Mouse (Mus musculus) intestine, embryonic 14.5 days (tissue): ENCODE results near the gene Rbx1. TPM values are rescaled to one million over a fixed set of nuclear protein-coding genes. Genes with fewer than 3 reads are reported as not detected.
A peak's percentile ranks its signal among the peaks of the same experiment; 100 is the strongest.

ENCODE experiments used
- ATAC-seq: fragments of 200-750 bp; cut with Nextera tagmentation; replicated peaks from 2 replicates; pipeline ENCODE4 v1.8.0; 2017; ENCODE audit warnings: low read depth, moderate number of reproducible peaks, moderate TSS enrichment, moderate library complexity; ENCODE audit not compliant: low FRiP score, low TSS enrichment
- DNase-seq: peaks from one replicate; pipeline ENCODE4 v3.0.0-alpha.2; 2018; ENCODE audit warnings: low spot score
- H3K27ac ChIP-seq: fragments of 300-500 bp; sonication (generic); 2 replicates; pipeline ENCODE4 v1.5.1; 2014; ENCODE audit warnings: low read depth, mild to moderate bottlenecking, control low read depth
- H3K27me3 ChIP-seq: fragments of 300-500 bp; sonication (generic); replicated peaks from 2 replicates; pipeline ENCODE4 v1.6.1; 2014; ENCODE audit warnings: low read length, control low read depth; ENCODE audit not compliant: control insufficient read depth, insufficient read depth
- H3K36me3 ChIP-seq: fragments of 300-500 bp; sonication (generic); 2 replicates; pipeline ENCODE4 v1.6.1; 2014; ENCODE audit warnings: low read length, control low read depth; ENCODE audit not compliant: control insufficient read depth, insufficient read depth
- H3K4me1 ChIP-seq: fragments of 300-500 bp; sonication (generic); replicated peaks from 2 replicates; pipeline ENCODE4 v1.6.1; 2014; ENCODE audit warnings: low read length, control low read depth, mixed read lengths; ENCODE audit not compliant: control insufficient read depth, insufficient read depth
- H3K4me2 ChIP-seq: fragments of 300-500 bp; sonication (generic); 2 replicates; pipeline ENCODE4 v1.6.1; 2014; ENCODE audit warnings: low read length
- H3K4me3 ChIP-seq: fragments of 300-500 bp; sonication (generic); 2 replicates; pipeline ENCODE4 v1.5.1; 2014; ENCODE audit warnings: low read depth, low read length, control low read depth, mixed read lengths
- H3K9ac ChIP-seq: fragments of 300-500 bp; sonication (generic); 2 replicates; pipeline ENCODE4 v1.6.1; 2014; ENCODE audit warnings: mild to moderate bottlenecking, low read length
- H3K9me3 ChIP-seq: fragments of 300-500 bp; sonication (generic); 2 replicates; pipeline ENCODE4 v1.6.1; 2016; ENCODE audit warnings: low read length, control low read depth; ENCODE audit not compliant: control insufficient read depth
- WGBS: fragments of 180-500 bp; shearing (Covaris S2); extraction: QIAGEN DNeasy Blood & Tissue Kit; methylation state at CpG from one replicate; pipeline ENCODE4 v1.1.7; 2014; 5-methylcytosine and 5-hydroxymethylcytosine counted together
- polyA plus RNA-seq: library from polyadenylated mRNA; unstranded; fragments of >200 nt; fragmentation: Nextera tagmentation; extraction: Ambion mirVana; gene quantifications from 2 replicates; pipeline ENCODE4 v1.2.1, GENCODE M21; 2014

Gene Rbx1
- polyA plus RNA-seq, 1 experiment from 2014 or later: 514 TPM

GRCm38 (mm10) chr15:81522761-81523168 is 56.7 kb downstream of the Rbx1 start:
- Histone ChIP-seq H3K27me3 (no peaks in the 10 kb centered on the region), H3K4me1 (peaks cover 6% of the 10 kb centered on the region; the same call in 1 of the 2 replicates), H3K4me2 (peak overlapping the region; percentile 99), H3K9me3 (no peaks in the 10 kb centered on the region), H3K36me3 (no peaks in the 10 kb centered on the region), H3K4me3 (peak overlapping the region; percentile 42), H3K27ac (peak overlapping the region; percentile 87), H3K9ac (peak overlapping the region; percentile 74)
- no peak for DNase-seq
- peak; percentile 89 for ATAC-seq
- WGBS: 0% methylated on average over 16 of the region's 16 CpGs

- Histone ChIP-seq H3K4me1 (peaks cover 6% of the 10 kb centered on the region; the same call in 1 of the 2 replicates), H3K27me3 (no peaks in the 10 kb centered on the region), H3K4me3 (peak overlapping the region; percentile 42), H3K27ac (peak overlapping the region; percentile 87), H3K9me3 (no peaks in the 10 kb centered on the region), H3K36me3 (no peaks in the 10 kb centered on the region), H3K9ac (peak overlapping the region; percentile 74), H3K4me2 (peak overlapping the region; percentile 99)
- under 1% methylated on average over 41 of the region's 41 CpGs for WGBS
- DNase-seq (peak; percentile 98), ATAC-seq (peak; percentile 95)
Measured at GRCm38 (mm10) chr15:81523169-81523871, 57.2 kb downstream of the Rbx1 start.

- Histone ChIP-seq H3K36me3 (no peaks in the 10 kb centered on the region), H3K9ac (peak overlapping the region; percentile 74), H3K27ac (peak overlapping the region; percentile 87), H3K4me1 (peaks cover 6% of the 10 kb centered on the region; the same call in 1 of the 2 replicates), H3K4me2 (peak overlapping the region; percentile 99), H3K9me3 (no peaks in the 10 kb centered on the region), H3K27me3 (no peaks in the 10 kb centered on the region), H3K4me3 (peak overlapping the region; percentile 42)
- ATAC-seq (no peak), DNase-seq (peak; percentile 68)
- 0% methylated on average over 12 of the region's 12 CpGs for WGBS
Measured at GRCm38 (mm10) chr15:81523901-81524300, 57.8 kb downstream of the Rbx1 start.

Other genes starting within 250 kb of the Rbx1 start
- gene Mchr1, start 230.8 kb upstream of the Rbx1 start, polyA plus RNA-seq: 1.0 and 1.2 TPM in 2 replicates
- 77.9 and 84.7 TPM in 2 replicates for gene Slc25a17, start 105.5 kb upstream of the Rbx1 start, polyA plus RNA-seq
- gene St13, start 66.2 kb upstream of the Rbx1 start, polyA plus RNA-seq: 138 and 154 TPM in 2 replicates
- 6.7 and 8.2 TPM in 2 replicates for gene Xpnpep3, start 66.2 kb upstream of the Rbx1 start, polyA plus RNA-seq
- 1.2 and 2.1 TPM in 2 replicates for gene Dnajb7, start 58.0 kb upstream of the Rbx1 start, polyA plus RNA-seq
- 21.1 and 24.0 TPM in 2 replicates for gene Ep300, start 119.1 kb downstream of the Rbx1 start, polyA plus RNA-seq
- gene L3mbtl2, start 197.6 kb downstream of the Rbx1 start, polyA plus RNA-seq: 23.4 and 24.5 TPM in 2 replicates
- gene Chadl, start 231.0 kb downstream of the Rbx1 start, polyA plus RNA-seq: 4.7 and 5.1 TPM in 2 replicates